In genomic region chr2:126874809-126875515, GRCm38 (mm10) we compare ENCODE assay signal across 8 mouse cellular contexts. TPM values are rescaled to one million over a fixed set of nuclear protein-coding genes. Genes with fewer than 3 reads are reported as not detected.
DNase-seq lines count a peak whose midpoint lies in the region; ATAC-seq lines count a peak whose summit lies in the region.

No protein-coding gene starts in this region.

- H3K4me2 ChIP-seq in embryonic facial prominence, embryonic 14.5 days (ENCODE audit: low read depth, low read length) = peak overlapping the region; percentile 52
- peak overlapping the region; percentile 84 for H3K4me2 ChIP-seq in liver, embryonic 16.5 days (ENCODE audit: low read depth, low read length)

- H3K9me3 ChIP-seq in embryonic facial prominence, embryonic 14.5 days (ENCODE audit: control insufficient read depth, low read length) = no peaks in the 10 kb centered on the region
- H3K9me3 ChIP-seq in liver, embryonic 16.5 days (replicated peaks; ENCODE audit: control insufficient read depth, low read length) = no peaks in the 10 kb centered on the region

- H3K27me3 ChIP-seq in embryonic facial prominence, embryonic 14.5 days (replicated peaks; ENCODE audit: control insufficient read depth, insufficient read depth, low read length) = no peaks in the 10 kb centered on the region
- no peaks in the 10 kb centered on the region for H3K27me3 ChIP-seq in liver, embryonic 16.5 days (ENCODE audit: control insufficient read depth, insufficient read depth, low read depth, low read length)
- H3K27me3 ChIP-seq in splenic B cell, adult 2 months (ENCODE audit: control insufficient read depth, insufficient read depth, low read length, poor library complexity, severe bottlenecking) = no peaks in the 10 kb centered on the region

- no peaks in the 10 kb centered on the region for H3K36me3 ChIP-seq in embryonic facial prominence, embryonic 14.5 days (ENCODE audit: control insufficient read depth, insufficient read depth, low read length)
- H3K36me3 ChIP-seq in liver, embryonic 16.5 days (ENCODE audit: control insufficient read depth, insufficient read depth) = no peaks in the 10 kb centered on the region
- no peaks in the 10 kb centered on the region for H3K36me3 ChIP-seq in splenic B cell, adult 2 months (ENCODE audit: control insufficient read depth, insufficient read depth, low read length, poor library complexity, severe bottlenecking)

- peaks cover 11% of the 10 kb centered on the region for H3K4me1 ChIP-seq in embryonic facial prominence, embryonic 14.5 days (ENCODE audit: control insufficient read depth, insufficient read depth, low read length)
- H3K4me1 ChIP-seq in liver, embryonic 16.5 days (ENCODE audit: control insufficient read depth, low read depth, low read length) = peaks cover 6% of the 10 kb centered on the region

- peak overlapping the region; percentile 92 for H3K9ac ChIP-seq in embryonic facial prominence, embryonic 14.5 days (ENCODE audit: low read depth, low read length)
- H3K9ac ChIP-seq in liver, embryonic 16.5 days (ENCODE audit: low read depth, low read length) = peak overlapping the region; percentile 82

- H3K27ac ChIP-seq in embryonic facial prominence, embryonic 14.5 days (replicated peaks; ENCODE audit: low read depth, low read length) = peak overlapping the region; percentile 98
- peak overlapping the region; percentile 99 for H3K27ac ChIP-seq in liver, embryonic 16.5 days (ENCODE audit: low read length)

- peak overlapping the region; percentile 92 for H3K4me3 ChIP-seq in embryonic facial prominence, embryonic 14.5 days (ENCODE audit: low read depth, low read length)
- peak overlapping the region; percentile 84 for H3K4me3 ChIP-seq in liver, embryonic 16.5 days (ENCODE audit: low read depth, low read length)

- peak; percentile 10 for DNase-seq in cerebellum, adult 11 months
- peak; percentile 43 for DNase-seq in NIH3T3 (ENCODE audit: low read depth)
- no peak for DNase-seq in embryonic facial prominence, embryonic 14.5 days (ENCODE audit: low spot score)
- peak; percentile 63 for DNase-seq in induced T-regulatory cell, adult 2 months (ENCODE audit: low read depth)
- peak; percentile 36 for DNase-seq in splenic B cell, adult 2 months (ENCODE audit: low read depth, low spot score)
- no peak for DNase-seq in gastrocnemius, postnatal 25 days

- no peak for ATAC-seq in cerebellum, adult (ENCODE audit: insufficient number of reproducible peaks, low FRiP score, low TSS enrichment)
- ATAC-seq in embryonic facial prominence, embryonic 14.5 days (ENCODE audit: low read depth) = no peak
- ATAC-seq in liver, embryonic 16.5 days (ENCODE audit: low read depth) = no peak

- 19% methylated on average over 13 of the region's 13 CpGs for WGBS in embryonic facial prominence, embryonic 14.5 days
- 19% methylated on average over 13 of the region's 13 CpGs for WGBS in liver, embryonic 16.5 days (ENCODE audit: insufficient replicate concordance)

RNA-seq across cellular contexts. Expression of gene Trpm7, which starts 1.1 kb away (rescaled TPM):
- polyA plus RNA-seq in embryonic facial prominence, embryonic 14.5 days (2014; fragmentation: Nextera tagmentation; extraction: Ambion mirVana) = 38.2 and 46.3 TPM in 2 replicates
- polyA plus RNA-seq in liver, embryonic 16.5 days (2015; fragmentation: Nextera tagmentation; extraction: Ambion mirVana) = 15.8 and 18.4 TPM in 2 replicates
- 10 to 100 TPM; 21.7 to 23.5 TPM for total RNA-seq in gastrocnemius, postnatal 25 days (2021)

RNA-seq across cellular contexts. Expression of gene Sppl2a, which starts 58.1 kb away (rescaled TPM):
- polyA plus RNA-seq in embryonic facial prominence, embryonic 14.5 days (2014; fragmentation: Nextera tagmentation; extraction: Ambion mirVana) = 64.5 and 71.9 TPM in 2 replicates
- polyA plus RNA-seq in liver, embryonic 16.5 days (2015; fragmentation: Nextera tagmentation; extraction: Ambion mirVana) = 22.0 and 23.4 TPM in 2 replicates
- total RNA-seq in gastrocnemius, postnatal 25 days (2021) = 10 to 100 TPM; 58.6 TPM

Comparison
In these comparisons a context has a peak if more than half of its experiments do, and no peak if none do; other contexts are left out.
1. DNase-seq: peak in cerebellum, adult 11 months (single experiment), NIH3T3 (single experiment), induced T-regulatory cell, adult 2 months (single experiment) and splenic B cell, adult 2 months (single experiment); none in embryonic facial prominence, embryonic 14.5 days (single experiment) and gastrocnemius, postnatal 25 days (single experiment).